Mouse (Mus musculus) gastrocnemius, adult 18-20 months (tissue): ENCODE data around the gene Kcnj3. TPM values are rescaled to one million over a fixed set of nuclear protein-coding genes. Genes with fewer than 3 reads are reported as not detected.

ENCODE experiments used
- DNase-seq: peaks from one replicate; pipeline ENCODE4 v3.0.0; 2021; ENCODE audit warnings: low spot score
- total RNA-seq, 2 experiments: library from RNA; stranded (reverse); gene quantifications; 2 replicates each; pipeline ENCODE4 v1.2.3; 2021

The Kcnj3 gene
- total RNA-seq, 2 experiments from 2014 or later, result 0.11 to 0.93 TPM

GRCm38 (mm10) chr2:55505712-55506111, 69.9 kb downstream of the Kcnj3 start:
- DNase-seq, result no peak

- no peak for DNase-seq
Observed at GRCm38 (mm10) chr2:55517297-55517696, 81.5 kb downstream of the Kcnj3 start.

- DNase-seq, result no peak
Observed at GRCm38 (mm10) chr2:55532738-55533491, 97.1 kb downstream of the Kcnj3 start.

DNA sequence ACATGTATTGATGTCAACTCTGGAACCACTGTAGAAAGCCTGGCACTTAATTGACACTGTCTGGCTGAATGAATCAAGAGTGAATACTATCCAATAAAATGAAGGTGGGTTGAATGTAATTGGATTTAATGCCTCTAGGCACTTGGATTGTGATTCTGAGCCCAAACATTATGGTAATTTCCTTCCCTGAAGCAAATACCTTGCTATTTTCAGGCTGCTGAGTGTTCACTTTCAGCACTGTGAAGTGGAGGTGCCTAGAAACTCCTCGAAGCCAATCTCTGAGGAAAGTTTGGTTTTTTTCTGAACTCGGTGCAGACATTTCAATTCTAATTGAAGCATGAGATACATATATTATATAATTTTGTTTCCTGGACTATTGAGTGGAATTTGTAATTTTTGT, 99.2 kb downstream of the Kcnj3 start:
- DNase-seq, result no peak

DNA sequence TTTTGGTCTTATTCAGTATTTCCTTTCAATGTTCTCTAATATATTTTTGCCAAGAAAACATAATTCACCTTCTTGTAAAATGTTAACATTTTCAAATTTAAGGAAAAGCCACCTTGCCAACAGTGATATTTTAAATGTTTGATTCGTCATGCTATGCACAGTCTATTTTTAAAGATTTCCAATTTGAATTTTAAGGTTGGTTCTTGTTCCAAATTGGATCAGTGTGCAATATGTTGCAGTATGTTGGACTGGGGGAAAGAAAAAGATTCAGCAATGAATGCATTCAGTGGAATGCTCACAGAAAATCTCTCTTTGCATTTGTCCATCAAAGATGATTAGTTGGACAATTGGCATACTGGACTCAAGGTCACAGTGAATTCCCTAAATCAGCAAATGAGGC, 99.7 kb downstream of the Kcnj3 start:
- no peak for DNase-seq

DNA sequence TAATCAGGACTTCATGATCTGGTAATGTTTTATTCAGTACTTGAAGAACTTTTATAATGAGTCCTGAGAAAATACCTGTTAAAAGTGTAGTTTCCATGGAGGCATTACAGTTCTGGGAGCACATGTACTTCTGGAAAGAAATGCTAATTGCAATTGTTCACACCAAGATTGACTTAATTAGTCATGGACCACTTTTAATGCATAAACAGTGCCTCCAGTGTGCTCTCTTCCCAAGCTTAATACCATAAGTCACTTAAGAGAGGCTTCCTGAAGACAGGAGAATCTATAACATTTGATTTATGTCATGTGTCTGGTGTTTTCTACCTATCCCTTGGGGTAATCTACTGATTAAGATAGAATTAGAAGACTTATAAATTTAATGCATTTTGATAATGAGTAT, 111.8 kb downstream of the Kcnj3 start:
- no peak for DNase-seq

- DNase-seq, result no peak
Observed at GRCm38 (mm10) chr2:55558368-55558985, 122.7 kb downstream of the Kcnj3 start.

DNA sequence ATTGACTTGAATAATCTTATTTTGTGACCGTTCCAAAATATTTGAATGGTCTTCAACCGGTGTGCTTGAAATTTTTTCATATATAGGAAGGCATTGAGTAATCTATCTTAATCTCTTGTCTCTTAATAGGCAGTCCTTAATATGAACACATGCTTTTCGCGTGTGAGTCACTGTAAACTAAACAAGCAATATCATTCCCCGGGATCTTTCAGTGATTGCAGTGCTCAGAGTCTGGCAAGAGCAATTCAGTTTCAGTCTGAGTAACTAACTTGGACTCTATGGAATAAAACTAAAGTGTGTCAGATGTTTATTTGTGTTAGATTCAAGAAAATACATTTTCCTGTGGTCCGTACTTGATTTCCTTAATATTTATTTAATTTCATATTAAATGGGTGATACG, 133.5 kb downstream of the Kcnj3 start:
- no peak for DNase-seq

GRCm38 (mm10) chr2:55571425-55571824, 135.7 kb downstream of the Kcnj3 start:
- DNase-seq, result no peak

DNA sequence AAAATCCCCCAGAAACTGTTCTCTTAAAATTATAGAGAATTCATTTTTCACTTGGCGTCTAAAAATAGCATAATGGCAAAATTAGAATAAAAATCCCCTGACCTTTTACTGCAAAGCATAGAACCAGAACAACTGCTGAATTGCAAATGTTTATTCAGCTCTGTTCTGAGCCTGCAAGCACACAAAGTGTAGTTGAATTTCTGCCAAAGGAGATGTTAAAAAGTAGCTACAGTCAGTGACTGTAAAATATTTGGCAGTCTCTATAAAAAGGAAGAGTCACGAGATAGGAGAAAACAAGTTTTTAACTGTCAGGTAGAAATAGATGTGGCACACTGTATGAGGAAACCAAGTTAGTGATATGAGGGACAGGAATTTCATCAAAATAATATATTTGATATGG, 144.5 kb downstream of the Kcnj3 start:
- no peak for DNase-seq

DNA sequence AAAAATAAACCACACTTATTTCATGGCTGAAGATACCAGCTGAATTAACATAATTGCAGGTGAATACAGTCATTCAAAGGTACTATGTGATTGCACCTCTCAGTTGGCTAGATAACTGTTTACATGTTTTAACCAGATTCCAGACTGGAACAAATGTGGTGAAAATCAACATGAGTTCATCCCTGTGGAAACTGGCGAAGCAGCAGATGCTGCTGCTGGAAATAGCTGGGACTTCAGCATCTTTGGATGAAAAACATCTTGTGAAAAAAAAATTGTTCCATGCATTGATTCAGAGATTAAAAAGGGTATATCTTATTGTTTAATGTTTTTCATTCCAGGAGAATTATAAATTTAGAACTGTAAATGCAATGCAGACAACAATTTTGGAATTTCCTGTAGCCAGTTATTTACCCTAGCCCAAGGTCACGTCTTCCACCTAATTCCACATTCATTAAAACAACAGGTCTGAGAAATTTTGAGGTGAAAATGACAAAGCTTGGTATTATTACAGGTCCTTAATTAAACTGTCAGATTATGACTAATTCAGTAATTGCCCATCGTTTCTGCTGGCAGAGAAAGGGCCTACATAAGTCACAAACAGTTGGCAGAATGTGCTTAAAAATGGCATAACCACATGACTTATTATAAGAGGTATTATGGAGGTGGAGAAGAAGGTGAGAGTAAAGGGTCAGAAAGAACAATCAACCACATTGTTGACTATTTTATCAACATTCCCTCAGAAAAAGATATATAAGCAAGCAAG, 155.6 kb downstream of the Kcnj3 start:
- no peak for DNase-seq
